Mouse (Mus musculus): ENCODE data around the gene Zfyve26. TPM values are rescaled to one million over a fixed set of nuclear protein-coding genes. Genes with fewer than 3 reads are reported as not detected.
A peak's percentile ranks its signal among the peaks of the same experiment; 100 is the strongest.
"Not testable (repeated sequence)": the region's sequence is repeated elsewhere in the genome, so short reads cannot be mapped to it uniquely, and the experiment has no call there.

The Zfyve26 gene
- total RNA-seq (2022) = 10 to 100 TPM; 33.1 to 45.2 (median 38.6) TPM

DNA sequence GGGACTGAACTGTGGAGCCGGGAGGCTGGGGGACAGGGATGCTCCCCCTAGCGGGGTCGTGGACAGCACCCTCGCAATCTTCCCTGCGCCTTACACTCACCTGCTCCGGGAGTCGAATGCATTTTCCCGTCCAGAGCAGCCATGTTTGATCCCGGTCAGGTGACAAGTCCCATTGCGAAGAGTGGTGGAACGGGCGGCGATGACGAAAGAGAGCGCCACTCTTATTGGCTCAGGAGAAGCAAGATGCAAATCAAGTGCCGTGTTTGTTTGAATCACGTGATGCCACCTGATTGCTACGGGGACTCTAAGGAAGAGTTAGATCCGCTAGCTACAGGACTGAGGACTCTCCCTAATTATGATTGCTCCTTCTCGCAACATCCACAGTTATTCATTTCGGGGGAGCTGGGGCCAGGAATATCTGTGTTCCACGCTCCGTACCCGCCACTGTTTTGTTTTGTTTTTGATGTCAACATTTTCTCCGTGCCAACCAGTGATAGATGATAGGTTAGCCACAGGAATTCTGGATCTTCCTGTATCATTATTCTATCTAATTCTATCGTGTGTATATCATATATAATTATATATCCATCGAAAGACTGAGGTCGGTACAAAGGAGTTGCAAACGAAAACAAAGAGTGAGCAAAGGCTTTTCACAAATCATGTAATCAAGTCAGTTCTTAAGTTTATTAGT is at the start of gene Zfyve26:
Gene Zfyve26 (minus strand): TSS at position 179 of the 691 bp plus-strand sequence.
- DNase-seq (ENCODE audit: low spot score in 2 of 2) = peak; percentile 95 to 97

DNA sequence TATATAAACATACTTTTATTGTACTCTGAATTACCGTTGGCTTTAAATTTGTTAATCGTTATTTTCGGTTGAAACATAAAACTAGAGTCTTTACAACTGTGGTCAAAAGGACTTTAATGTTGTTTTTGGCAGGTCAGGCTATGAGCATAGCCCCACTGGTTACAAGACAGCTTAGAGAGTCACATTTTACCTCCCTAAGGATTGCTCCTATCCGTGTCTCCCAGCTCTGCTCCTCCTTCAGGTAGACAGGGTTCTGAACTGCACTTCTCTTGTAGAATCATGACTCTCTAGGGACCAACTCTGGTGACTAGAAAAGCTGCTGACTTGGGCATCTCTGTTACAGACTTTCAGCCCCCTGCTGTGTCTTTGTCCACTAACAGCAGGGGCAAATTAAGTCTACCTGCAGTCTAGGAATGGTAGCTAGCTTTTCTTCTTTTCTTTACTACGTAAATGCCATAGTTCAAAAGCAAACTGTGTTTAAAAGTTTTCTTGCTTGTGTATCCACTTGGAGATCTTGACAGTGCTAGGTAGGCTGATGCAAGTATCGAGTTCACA is 45.3 kb upstream of the Zfyve26 start:
- DNase-seq (ENCODE audit: low spot score in 2 of 2) = no peak

DNA sequence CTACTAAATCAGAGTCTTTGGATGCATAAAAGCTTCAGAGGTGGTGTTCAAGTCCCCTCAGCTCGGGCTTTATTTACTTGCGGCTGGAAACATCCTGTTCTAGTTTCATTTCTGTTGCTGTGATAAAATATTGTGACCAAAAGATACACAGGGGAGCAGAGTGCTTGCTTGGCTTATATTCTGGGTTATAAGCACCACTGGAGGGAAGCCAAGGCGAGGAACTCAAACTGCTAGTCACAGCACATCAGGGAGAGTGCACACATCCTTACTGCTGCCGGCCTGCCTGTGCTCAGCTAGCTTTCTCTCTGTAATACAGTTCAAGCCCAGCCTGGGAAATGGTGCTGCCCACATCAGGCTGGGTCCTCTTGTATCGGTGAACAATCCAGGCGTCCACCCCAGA is 44.4 kb upstream of the Zfyve26 start:
- no peak for DNase-seq (ENCODE audit: low spot score in 2 of 2)

DNA sequence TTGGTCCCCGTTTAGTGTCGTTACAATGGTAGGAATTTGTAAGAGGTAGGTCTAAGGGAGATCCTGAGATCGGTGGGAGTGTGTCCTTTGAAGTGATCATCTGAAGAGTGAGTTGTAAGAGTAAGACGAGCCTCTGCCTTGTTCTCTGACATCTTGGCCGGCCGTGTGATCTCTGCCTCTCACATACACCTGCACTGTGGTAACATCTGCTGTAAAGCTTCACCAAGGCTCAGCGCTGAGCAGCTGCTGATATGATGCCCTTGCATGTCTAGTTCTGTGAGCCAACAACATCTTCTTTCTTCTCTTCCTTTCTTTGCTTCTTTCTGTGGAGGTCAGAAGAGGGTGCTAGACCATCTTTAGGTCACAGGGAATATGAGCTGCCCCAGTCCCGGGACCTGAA is 42.7 kb upstream of the Zfyve26 start:
- no peak for DNase-seq (ENCODE audit: low spot score in 2 of 2)

DNA sequence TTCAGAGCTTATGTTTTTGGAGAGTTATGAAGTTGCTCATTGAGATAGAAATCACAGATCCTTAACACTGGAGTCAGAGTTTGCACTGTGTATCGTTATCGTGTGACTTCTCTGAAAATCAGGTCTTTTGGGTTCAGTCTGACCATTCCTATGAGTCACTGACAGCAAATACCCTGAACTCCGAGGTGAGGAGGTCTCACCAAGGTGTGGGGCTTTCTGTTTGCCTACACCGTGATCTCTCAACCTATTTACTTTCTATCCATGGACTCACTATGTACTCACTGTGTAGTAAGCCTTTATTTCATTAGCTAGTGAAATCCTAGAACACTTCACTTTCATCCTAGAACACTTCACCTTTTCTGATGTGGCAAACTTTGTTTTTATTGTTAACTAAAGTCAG is 35.6 kb upstream of the Zfyve26 start:
- DNase-seq (ENCODE audit: low spot score in 2 of 2) = no peak

DNA sequence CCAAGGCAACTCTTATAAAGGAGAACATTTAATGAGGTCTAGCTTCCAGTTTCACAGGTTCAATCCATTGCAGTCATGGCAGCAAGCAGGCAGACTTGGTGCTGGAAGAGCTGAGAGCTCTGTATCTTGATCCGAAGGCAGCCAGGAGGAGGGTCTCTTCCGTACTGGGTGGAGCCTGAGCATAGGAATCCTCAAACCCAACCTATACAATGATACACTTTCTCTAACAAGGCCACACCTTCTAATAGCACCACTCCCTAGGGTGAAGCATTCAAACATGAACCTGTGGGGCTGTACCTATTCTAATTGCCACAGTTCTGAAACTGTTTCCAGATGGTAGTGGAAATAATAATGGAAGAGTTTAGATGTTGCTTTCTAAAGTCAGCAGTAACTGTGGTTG is 34.5 kb upstream of the Zfyve26 start:
- DNase-seq (ENCODE audit: low spot score in 2 of 2) = no peak

DNA sequence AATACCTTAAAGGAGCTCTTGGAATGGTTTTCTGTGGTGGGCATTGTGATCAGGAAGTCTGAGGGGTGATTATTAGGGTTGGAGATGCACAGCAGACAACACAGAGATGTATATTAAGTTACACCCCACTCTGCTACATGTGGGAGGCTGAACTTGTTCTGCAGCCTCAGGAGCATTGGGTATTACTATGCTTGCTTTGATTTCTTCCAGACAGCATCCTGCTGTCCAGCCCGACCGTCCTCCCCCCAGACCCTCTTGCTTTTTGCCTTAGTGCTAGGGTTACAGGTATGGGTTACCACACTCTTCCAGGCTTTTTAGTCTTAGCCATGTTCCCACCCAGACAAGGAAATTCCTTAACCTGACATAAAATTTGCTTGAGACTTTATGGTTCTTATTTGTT is 31.8 kb upstream of the Zfyve26 start:
- DNase-seq (ENCODE audit: low spot score in 2 of 2) = no peak

DNA sequence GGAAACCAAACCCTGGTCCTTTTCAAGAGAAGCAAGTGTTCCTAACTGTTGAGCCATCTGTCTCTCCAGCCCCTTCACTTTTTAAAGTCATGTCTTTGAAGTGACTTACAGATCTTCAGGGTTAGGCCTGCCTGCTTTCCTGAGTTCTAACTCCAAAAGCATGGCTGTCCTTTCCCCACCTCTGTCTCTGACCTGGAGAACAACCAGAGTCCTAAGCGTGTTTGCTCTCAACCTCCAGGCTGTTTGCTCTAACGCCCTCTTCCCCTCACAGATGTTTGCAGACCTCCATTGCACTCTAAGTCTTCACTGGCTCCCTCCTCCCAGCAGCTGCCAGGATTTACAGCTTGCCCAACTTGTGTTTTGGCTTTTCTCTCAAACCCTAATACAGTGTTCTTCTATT is 30.6 kb upstream of the Zfyve26 start:
- DNase-seq (ENCODE audit: low spot score in 2 of 2) = no peak

DNA sequence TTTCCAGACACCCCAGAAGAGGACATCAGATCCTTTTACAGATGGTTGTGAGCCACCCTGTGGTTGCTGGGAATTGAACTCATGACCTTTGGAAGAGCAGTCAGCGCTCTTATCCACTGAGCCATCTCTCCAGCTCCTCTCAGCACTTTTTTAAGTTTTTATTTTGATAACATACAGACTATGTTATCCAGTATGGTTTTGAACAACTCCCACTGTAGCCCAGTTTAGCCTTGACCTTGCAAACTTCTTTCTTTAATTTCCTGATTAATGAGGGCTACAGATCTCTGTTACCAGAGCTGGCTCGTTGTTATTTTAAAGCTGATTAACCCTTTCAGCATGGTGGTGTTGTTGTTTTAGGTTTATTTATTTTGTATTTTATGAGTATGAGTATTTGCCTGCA is 30.1 kb upstream of the Zfyve26 start:
- no peak for DNase-seq (ENCODE audit: low spot score in 2 of 2)

DNA sequence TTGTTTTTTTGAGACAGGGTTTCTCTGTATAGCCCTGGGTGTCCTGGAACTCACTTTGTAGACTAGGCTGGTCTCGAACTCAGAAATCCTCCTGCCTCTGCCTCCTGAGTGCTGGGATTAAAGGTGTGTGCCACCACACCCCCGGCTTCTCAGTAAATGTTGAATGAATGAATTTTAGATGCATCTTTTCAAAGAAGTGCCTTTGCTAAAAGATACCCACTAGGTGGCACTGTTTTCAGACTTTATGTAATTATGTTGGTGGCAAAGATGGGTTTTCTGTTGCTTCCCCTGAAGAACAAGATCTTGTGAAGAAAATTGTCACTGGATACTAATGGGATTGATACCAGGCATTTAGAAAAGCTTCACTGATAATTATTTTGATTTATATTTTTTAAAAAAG is 26.4 kb upstream of the Zfyve26 start:
- DNase-seq (ENCODE audit: low spot score in 2 of 2) = not testable (repeated sequence)

DNA sequence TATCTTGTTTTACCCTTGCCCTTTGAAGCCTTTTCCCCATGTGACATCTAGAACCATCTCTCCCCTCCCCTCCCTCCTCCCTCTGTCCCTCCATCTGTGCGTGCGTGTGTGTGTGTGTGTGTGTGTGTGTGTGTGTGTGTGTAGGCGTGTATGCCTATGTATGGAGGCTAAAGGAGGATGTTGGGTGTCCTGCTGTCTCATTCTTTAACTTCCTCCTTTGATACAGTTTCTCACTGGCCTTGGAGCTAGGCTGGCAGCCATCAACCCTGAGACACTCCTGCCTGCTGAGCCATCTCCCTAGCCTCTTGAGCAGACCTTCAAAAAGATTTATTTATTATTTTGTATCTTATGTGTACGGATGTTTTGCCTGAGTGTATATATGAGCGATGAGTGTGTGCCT is 24.8 kb upstream of the Zfyve26 start:
- DNase-seq (ENCODE audit: low spot score in 2 of 2) = no peak

DNA sequence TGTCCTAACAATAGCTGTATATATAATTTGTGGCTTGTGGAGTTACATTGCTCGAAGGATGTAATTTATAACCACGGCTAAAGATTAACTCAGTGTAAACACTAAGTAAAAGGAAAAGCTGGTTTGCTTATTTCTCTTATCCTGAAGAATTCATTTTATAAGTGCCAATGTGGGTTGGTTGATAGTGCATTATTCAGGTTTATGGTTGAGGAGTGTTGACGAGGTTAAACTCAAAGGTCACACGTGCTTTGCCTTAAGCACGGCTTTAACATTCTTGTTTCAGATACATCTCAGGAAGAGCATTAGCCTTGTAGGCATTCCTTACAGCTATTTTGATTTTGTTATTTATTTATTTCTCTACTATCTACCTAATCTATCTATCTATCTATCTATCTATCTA is 21.2 kb upstream of the Zfyve26 start:
- DNase-seq (ENCODE audit: low spot score in 2 of 2) = no peak

DNA sequence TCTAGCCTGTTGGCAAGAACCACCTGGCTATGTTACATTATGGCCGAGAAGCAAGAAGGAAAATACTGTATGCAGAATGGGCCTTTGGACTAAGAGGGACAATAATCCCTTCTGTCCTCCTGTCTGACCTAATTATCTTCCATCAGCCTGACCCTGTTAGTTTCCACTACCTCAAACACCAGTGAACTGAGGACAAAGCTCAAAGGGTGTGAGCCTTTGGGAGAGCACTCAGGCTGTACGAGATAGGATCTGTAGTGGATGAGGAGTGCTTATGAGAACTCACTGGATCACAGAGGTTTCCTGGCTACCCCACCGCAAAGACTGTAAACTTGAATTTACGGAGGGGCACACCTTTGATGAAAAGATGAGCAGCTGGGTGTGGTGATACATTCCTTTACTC is 17.6 kb upstream of the Zfyve26 start:
- no peak for DNase-seq (ENCODE audit: low spot score in 2 of 2)

DNA sequence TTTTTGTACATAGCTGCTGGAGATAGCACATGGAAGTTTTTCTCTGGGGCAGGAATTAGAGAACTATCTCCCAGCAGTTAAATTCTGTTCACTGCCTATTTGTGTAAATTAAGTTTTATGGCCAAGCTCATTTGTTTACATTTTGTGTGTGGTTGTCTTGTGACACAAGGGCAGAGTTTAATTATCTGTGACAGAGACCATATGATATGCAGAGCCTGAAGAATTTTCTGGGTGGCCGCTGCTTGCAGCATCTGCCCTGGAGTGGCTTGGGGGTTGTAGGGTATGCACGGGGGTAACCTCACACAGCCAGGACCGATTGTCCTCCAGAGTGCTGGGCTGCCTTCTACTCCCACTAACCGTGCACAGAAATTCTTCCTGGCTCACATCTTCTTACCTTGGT is 9.9 kb upstream of the Zfyve26 start:
- DNase-seq (ENCODE audit: low spot score in 2 of 2) = no peak

DNA sequence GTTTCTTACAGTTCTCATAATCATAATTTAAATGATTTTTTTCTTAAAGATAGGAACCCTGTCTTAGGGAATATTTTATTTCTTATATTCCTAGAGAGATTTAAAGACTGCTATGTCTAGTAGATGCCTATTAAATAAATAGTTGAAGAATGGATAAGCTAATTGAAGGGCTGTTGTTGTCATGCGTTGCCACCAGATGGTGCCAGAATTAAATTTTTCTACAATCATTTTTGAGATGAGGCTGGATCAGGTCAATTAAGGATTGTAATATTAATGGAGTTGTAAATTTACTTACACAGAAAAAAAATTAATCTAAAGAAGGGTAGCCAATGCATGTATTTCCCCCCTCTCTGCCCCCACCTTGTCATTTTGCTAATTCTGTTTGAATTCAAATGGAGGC is 9.0 kb upstream of the Zfyve26 start:
- no peak for DNase-seq (ENCODE audit: low spot score in 2 of 2)

DNA sequence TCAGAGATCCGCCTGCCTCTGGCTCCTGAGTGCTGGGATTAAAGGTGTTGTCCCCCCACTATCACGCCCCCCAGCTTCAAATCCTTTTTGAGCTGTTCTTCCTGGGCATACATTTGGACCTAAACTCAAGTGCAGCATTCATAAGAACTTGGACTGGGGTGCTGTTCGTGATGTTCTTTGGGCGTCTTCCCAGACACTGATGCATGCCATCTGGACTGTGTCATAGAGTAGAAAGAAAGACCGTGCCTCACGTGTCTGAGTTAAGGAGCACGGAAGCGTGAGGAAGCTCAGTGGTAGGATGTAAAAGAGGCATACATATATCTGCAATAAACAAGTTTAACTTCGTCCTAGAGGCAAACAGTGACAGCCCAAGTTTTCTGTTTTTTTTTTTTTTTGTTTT is 5.7 kb upstream of the Zfyve26 start:
- DNase-seq (ENCODE audit: low spot score in 2 of 2) = peak in 1 of 2 experiments; percentile 25

DNA sequence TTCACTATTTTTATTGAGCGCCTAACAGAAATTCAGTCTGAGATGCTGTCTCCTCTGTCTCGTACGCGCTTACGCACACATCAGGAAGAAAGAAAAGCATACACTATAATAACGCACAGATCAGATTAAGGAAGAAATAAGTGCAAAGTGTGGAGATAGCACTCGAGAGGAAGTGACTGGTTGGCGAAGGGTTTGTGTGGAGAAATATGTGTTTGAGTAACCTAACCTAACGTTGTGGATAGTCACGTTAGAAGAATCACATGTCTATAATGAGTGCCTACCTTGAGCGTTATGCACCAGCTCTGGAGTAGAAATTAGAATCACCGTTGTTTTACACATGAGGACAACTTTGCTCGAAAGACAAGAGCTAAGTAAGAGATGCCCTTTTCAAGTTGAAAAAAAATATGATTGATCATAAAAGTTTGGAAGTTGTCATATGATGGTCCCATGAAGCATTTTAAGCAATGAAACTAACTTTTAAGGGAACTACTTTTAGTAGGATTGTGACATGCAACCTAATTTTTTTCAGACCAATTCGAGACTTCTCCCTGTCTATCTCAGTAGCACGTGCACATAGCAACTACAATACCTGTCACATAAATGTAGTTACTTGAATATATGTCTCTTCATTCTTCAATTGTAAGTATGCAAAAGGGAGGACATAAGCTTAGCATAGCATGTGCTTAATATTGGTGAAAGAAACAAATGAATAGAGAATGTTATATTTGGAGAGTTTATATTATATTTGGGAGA is 2.0 kb upstream of the Zfyve26 start:
- DNase-seq (ENCODE audit: low spot score in 2 of 2) = no peak

DNA sequence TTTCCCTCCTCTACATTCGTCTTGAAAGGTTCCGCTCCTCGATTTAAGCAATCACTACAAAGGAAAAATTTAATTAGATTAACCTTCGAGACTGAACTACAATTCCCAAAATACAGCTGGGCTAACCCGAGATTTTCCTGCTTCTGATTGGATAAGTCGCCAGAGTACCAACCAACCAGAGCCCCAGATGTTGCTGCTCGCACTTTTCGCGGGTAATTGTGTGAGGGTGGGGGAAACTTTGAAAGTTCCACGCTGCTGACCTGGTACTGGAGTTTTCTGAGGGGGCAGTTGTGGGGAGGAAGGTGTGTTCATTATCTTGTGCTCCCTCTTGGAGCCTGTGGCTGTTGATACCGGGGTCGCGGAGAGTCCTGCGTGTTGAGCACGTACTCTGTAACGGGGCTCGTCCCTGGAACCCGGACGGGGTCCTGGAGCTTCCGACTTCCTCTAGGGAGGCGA is 1.0 kb upstream of the Zfyve26 start, which contains the start of gene Rad51b:
Gene Rad51b (plus strand): TSS at position 162 of the 456 bp plus-strand sequence.
- peak; percentile 59 to 70 for DNase-seq (ENCODE audit: low spot score in 2 of 2)

DNA sequence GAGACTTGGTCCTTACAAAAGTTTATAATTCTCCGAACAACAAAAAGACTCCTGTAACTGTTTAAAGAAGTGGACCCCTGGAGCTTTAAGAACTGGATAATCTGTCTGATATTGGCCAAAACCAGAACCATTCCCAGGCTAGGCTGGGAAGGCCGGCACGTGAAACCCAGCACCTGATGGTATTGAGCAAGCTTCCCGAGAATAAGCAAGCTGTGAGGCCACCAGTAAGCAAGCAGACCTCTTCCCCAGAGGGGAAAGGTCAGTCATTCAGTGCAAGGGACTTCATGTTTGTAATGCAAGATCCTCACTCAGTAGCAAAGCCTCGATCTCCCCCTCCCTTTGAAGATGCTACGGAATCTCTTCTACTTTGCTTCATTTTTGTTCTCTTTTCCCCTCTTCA is 3.2 kb downstream of the Zfyve26 start:
- no peak for DNase-seq (ENCODE audit: low spot score in 2 of 2)

DNA sequence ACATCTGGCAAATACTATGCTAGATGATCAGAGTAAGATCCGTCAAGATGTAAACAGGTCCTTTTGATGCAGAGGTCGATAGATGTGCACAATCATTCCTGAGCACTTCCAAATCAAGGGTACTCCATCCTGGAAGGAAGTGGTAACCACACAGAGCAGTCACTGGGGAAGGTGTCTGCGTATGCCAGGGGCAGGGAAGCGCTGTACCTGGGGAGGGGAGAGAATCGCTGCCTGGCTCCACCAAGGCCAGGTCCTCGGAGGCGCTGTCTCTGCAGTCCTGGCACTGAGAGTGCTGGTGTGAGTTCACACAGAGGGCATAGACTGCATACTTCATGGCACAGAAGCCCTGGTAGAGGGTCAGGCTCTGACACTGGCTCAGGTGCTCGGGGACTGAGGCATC is 13.5 kb downstream of the Zfyve26 start:
- DNase-seq (ENCODE audit: low spot score in 2 of 2) = no peak

DNA sequence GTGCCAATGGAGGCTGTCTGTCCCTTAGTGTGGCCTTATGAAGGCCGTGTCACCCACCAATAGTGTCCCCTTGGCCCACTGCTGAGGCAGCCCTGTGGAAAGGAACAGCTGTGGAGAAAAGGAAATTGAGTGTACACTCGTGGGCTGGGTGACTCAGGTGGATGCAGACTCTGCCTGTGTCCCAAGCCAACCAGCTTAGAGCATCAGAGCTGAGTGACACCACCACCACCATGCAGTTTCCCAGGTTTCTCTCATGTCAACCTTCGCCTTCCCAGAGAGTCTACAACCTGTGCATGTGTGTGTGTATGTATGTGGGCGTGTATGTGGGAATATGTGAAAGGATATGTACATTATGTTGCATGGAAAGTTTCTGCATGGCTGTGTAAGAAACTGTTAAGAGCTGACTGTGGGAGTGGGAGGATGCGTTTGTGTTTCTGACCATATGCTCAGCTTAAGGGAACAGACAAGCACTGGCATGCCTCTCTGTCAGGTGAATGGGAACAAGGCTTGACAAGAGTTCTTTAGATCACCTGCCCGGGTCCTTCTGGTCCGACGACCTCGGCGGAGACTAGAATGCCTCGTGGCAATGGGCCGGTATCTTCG is 16.5 kb downstream of the Zfyve26 start:
- no peak for DNase-seq (ENCODE audit: low spot score in 2 of 2)

DNA sequence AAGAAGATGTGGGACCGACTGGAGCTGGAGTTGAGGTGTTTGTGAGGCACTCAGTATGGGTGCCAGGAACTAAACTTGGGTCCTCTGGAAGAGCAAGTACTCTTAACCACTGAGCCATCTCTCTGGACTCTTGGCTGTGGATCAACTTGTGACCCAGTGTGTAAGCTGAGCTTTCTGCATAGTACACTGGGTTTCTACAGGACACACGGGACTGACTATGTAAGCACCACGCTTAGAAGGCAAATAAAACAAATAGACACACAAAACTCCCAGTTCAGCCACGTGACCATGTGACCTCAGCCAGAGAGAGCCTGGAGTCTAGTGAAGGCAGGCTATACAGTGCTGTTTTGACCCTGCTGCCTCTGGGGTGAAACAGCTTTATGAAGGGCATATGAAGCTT is 23.5 kb downstream of the Zfyve26 start:
- DNase-seq (ENCODE audit: low spot score in 2 of 2) = no peak
